Mouse (Mus musculus) neural tube, embryonic 14.5 days (tissue): ENCODE measurements at regions not wholly inside any gene's neighbourhood (a gene's known extent, or its start where the extent isn't known, plus 50 kb on each side); places are given as distances from the start of the nearest gene placed in this dataset.

Experiments used
- ATAC-seq: fragments of 200-750 bp; cut with Nextera tagmentation; 2 replicates; pipeline ENCODE4 v1.8.0; 2017; ENCODE audit warnings: low read depth, mild to moderate bottlenecking, moderate TSS enrichment, moderate library complexity
- H3K27ac ChIP-seq: fragments of 300-500 bp; sonication (generic); 2 replicates; pipeline ENCODE4 v1.5.1; 2014; ENCODE audit warnings: low read depth, mild to moderate bottlenecking, control low read depth, low read length, moderate library complexity, mixed read lengths
- H3K27me3 ChIP-seq: fragments of 300-500 bp; sonication (generic); 2 replicates; pipeline ENCODE4 v1.6.1; 2014; ENCODE audit warnings: low read length; ENCODE audit not compliant: control insufficient read depth, insufficient read depth
- H3K36me3 ChIP-seq: fragments of 300-500 bp; sonication (generic); 2 replicates; pipeline ENCODE4 v1.6.1; 2014; ENCODE audit warnings: low read length, mixed read lengths; ENCODE audit not compliant: control insufficient read depth, insufficient read depth
- H3K4me1 ChIP-seq: fragments of 300-500 bp; sonication (generic); 2 replicates; pipeline ENCODE4 v1.6.1; 2014; ENCODE audit warnings: low read length; ENCODE audit not compliant: control insufficient read depth, insufficient read depth
- H3K4me2 ChIP-seq: fragments of 300-500 bp; sonication (generic); 2 replicates; pipeline ENCODE4 v1.6.1; 2014; ENCODE audit warnings: mild to moderate bottlenecking, low read depth, low read length, control low read depth
- H3K4me3 ChIP-seq: fragments of 300-500 bp; sonication (generic); 2 replicates; pipeline ENCODE4 v1.5.1; 2014; ENCODE audit warnings: low read depth, low read length, control low read depth, mixed read lengths
- H3K9ac ChIP-seq: fragments of 300-500 bp; sonication (generic); replicated peaks from 2 replicates; pipeline ENCODE4 v1.6.1; 2014; ENCODE audit warnings: low read depth, mild to moderate bottlenecking, control low read depth, low read length, mixed read lengths
- H3K9me3 ChIP-seq: fragments of 300-500 bp; sonication (generic); 2 replicates; pipeline ENCODE4 v1.6.1; 2016; ENCODE audit warnings: low read length; ENCODE audit not compliant: control insufficient read depth
- WGBS: fragments of 180-500 bp; shearing (Covaris S2); extraction: QIAGEN DNeasy Blood & Tissue Kit; methylation state at CpG from one replicate; pipeline ENCODE4 v1.1.7; 2014; 5-methylcytosine and 5-hydroxymethylcytosine counted together

DNA sequence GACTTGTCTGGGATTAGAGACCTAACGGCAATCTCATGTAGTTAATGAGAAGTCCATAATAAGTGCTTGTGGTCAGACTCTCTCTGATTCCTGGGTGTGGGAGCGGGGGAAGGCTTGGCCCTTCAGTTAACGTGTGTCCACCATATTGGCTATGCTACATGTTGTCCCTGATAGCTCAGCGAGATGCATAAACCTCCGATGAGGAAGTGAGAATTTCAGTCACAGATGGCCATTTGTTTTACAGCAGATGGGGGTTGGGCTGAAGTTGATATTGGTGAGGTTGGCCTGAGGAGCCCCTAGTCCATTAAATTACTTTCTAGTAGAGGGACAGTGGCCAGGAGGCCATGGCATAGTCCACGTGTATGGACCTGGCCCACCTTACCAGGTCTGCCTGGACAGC is 114.6 kb upstream of the Prok2 start:
- no peak overlapping the region for H3K4me2 ChIP-seq
- no peak for ATAC-seq
- H3K27me3 ChIP-seq: no peaks in the 10 kb centered on the region
- no peaks in the 10 kb centered on the region for H3K9me3 ChIP-seq
- H3K27ac ChIP-seq: no peak overlapping the region
- no peaks in the 10 kb centered on the region for H3K36me3 ChIP-seq
- H3K4me1 ChIP-seq: peaks cover 3% of the 10 kb centered on the region; the same call in 1 of the 2 replicates
- no peak overlapping the region for H3K9ac ChIP-seq
- no peak overlapping the region for H3K4me3 ChIP-seq
- WGBS: 87% methylated on average over 6 of the region's 6 CpGs

DNA sequence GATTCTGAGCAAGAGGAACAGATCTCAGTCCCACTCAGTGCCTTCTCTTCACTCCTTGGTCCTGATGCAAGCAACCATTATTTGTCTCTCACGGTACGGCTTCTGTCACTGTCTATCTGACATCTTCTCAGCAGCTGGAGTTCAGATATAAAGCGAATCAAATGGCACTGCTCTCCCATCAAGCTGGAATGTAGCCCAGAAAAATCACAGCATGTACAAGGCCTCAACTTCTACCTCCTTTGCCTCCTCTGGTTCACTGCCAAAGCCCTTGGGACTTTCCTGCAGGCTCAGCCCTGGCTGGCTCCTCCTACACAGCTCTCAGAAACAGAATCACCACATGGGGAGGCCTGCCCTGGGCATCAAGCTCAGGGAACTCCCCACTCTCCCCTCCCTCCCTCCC is 107.1 kb upstream of the Prok2 start:
- Histone ChIP-seq H3K4me2 (no peak overlapping the region), H3K36me3 (no peaks in the 10 kb centered on the region), H3K9ac (no peak overlapping the region), H3K4me3 (no peak overlapping the region), H3K27me3 (no peaks in the 10 kb centered on the region), H3K4me1 (no peaks in the 10 kb centered on the region), H3K9me3 (no peaks in the 10 kb centered on the region), H3K27ac (no peak overlapping the region)
- ATAC-seq: peak; percentile 87
- 32% methylated on average over 3 of the region's 3 CpGs for WGBS

DNA sequence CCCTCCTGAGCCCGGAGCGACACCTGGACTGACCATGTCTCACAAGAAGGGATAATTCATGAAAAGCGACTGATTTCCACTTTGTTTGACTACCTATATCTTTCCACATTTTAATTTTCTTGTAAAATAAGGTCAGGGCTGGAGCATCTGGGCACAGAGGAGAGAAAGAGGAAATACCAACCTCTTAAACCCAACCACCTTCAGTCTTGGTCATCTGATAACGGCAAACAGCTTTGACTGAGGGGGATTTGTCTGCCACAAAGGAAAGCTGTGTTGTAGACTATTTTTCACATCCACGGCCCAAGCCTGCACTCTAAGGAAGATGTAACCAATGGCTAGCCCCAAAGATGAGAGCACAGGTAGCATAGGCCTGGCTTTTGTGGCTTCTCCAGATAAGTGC is 101.4 kb upstream of the Prok2 start:
- H3K36me3 ChIP-seq: no peaks in the 10 kb centered on the region
- WGBS: 95% methylated on average over 5 of the region's 5 CpGs
- no peak for ATAC-seq

DNA sequence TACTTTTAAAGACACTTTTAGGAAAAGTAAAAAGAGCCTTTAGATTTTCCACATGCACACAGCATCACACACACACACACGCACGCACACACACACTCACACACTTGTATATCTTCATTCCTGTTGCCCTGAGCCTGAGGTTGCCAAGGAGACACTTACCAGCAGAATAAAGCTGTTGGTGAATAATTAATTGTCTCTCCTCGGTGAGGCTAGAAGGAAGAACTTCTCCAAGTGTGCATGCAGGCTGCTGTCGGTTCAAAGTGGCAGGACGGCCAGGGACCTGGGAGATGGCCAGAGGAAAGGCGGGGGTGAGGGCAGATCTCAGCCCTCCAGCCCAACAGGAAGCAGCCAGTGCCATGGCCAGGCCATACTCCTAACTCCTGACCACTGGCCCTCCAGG is 98.6 kb upstream of the Prok2 start:
- H3K27ac ChIP-seq: no peak overlapping the region
- H3K9ac ChIP-seq: no peak overlapping the region
- peaks cover 7% of the 10 kb centered on the region; the same call in 1 of the 2 replicates for H3K4me1 ChIP-seq
- no peak overlapping the region for H3K4me3 ChIP-seq
- no peaks in the 10 kb centered on the region for H3K36me3 ChIP-seq
- no peaks in the 10 kb centered on the region for H3K27me3 ChIP-seq
- ATAC-seq: peak; percentile 69; the same call in 1 of the 2 replicates
- H3K4me2 ChIP-seq: no peak overlapping the region
- no peaks in the 10 kb centered on the region for H3K9me3 ChIP-seq
- WGBS: 28% methylated on average over 6 of the region's 6 CpGs

More for the DNA sequence above, 101.4 kb upstream of the Prok2 start:
- H3K27ac ChIP-seq: no peak overlapping the region
- H3K4me3 ChIP-seq: no peak overlapping the region
- H3K4me2 ChIP-seq: no peak overlapping the region
- no peaks in the 10 kb centered on the region for H3K27me3 ChIP-seq
- H3K4me1 ChIP-seq: peaks cover 7% of the 10 kb centered on the region; the same call in 1 of the 2 replicates
- no peaks in the 10 kb centered on the region for H3K9me3 ChIP-seq
- no peak overlapping the region for H3K9ac ChIP-seq

DNA sequence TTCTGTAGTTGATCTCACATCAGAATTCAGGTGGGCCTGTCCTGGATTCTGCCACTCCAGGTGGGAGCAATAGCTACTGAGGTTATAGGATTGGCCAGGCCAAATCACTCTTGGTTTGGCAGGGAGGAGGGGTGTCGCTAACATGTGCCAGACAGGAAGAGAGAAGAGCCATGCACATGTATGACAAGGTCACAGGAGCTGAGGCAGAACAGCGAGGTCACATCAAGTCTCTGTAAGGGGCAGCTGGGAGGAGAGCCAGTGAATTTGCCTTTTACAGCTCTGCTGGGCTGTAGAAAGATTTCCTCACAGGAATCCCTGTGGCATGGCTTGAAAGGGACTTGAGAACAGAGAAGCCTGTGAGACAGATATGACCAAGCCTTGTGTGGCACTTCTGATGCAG is 96.3 kb upstream of the Prok2 start:
- 77% methylated on average over 2 of the region's 2 CpGs for WGBS

DNA sequence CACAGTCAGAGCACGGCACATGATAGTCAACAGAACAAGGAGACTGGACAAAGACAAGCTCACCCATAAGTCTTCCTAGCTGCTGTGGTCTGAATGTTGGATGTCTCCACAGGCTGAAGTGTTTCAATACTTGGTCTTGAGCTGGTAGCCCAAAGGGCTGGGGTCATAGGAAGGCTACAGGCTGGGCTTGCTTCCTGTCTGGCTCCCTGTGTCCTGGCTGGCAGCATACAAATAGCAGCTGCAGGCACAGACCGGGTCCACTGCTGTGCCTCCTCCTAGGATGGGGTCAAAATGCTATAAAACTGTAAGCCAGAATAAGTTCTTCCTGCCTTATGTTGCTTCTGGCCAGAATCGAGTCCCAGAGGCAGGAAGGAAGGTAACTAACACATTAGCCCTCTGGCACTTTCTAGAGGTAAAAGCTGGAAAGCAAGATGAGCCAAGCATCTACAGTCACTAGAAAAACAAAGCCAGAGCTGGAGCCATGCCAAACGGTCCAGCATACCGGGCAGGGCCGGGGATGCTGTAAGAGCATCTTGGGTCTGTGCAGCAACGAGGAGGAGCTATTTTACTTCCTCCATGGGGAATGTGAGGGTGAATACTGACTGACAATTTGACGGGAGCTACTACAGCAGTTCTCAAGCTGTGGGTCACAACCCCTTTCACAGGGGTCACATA is 93.2 kb upstream of the Prok2 start:
- ATAC-seq: no peak
- H3K4me2 ChIP-seq: no peak overlapping the region
- H3K27me3 ChIP-seq: no peaks in the 10 kb centered on the region
- no peaks in the 10 kb centered on the region for H3K36me3 ChIP-seq
- H3K9me3 ChIP-seq: no peaks in the 10 kb centered on the region
- no peaks in the 10 kb centered on the region for H3K4me1 ChIP-seq
- H3K9ac ChIP-seq: no peak overlapping the region
- 49% methylated on average over 8 of the region's 8 CpGs for WGBS
- no peak overlapping the region for H3K4me3 ChIP-seq
- no peak overlapping the region for H3K27ac ChIP-seq

More for the DNA sequence above, 96.3 kb upstream of the Prok2 start:
- no peak overlapping the region for H3K4me2 ChIP-seq
- no peak for ATAC-seq
- no peaks in the 10 kb centered on the region for H3K36me3 ChIP-seq
- peaks cover 7% of the 10 kb centered on the region; the same call in 1 of the 2 replicates for H3K4me1 ChIP-seq
- H3K4me3 ChIP-seq: no peak overlapping the region
- H3K9ac ChIP-seq: no peak overlapping the region
- no peak overlapping the region for H3K27ac ChIP-seq
- no peaks in the 10 kb centered on the region for H3K27me3 ChIP-seq
- no peaks in the 10 kb centered on the region for H3K9me3 ChIP-seq

DNA sequence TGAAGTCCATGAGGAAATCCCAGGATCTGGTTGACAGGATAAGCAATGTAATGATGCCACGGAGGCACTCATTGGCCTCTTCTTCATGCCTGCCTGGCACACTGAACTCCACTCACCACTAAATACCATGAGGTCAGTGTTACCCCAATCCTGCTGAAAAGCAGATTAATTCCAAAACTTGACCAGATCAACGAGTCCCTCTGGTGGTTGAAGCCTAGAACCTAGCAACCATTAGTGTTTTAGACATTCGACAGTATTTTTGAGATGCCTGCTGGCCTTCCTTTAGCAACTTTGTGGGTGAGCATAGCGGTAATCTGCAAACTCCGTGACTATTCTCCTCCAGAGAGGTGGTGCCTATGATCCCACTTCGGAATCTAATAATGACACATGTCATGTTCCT is 92.3 kb upstream of the Prok2 start:
- no peak for ATAC-seq
- H3K4me3 ChIP-seq: no peak overlapping the region
- 90% methylated on average over 6 of the region's 6 CpGs for WGBS

DNA sequence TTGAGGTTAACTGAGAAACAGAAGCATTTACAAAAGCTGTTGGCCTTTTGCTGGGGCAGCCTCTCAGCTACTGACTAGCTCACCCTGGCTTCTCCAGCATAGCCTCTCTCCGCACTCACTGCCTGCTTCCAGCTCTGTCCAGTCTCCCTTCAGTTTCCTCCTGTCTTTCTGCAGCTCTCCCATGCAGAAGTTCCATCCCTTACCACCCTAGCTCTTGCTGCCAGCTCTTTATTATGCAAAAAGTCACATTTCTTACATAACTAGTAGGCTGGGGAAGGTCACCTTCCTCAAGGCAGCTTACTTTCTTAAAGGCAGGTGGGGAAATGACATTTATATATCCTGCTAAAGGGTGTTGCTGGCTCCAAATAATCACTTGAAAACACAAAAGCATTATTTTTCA is 91.1 kb upstream of the Prok2 start:
- H3K27ac ChIP-seq: no peak overlapping the region
- no peaks in the 10 kb centered on the region for H3K27me3 ChIP-seq
- H3K4me1 ChIP-seq: no peaks in the 10 kb centered on the region
- no peak overlapping the region for H3K4me2 ChIP-seq
- H3K9ac ChIP-seq: no peak overlapping the region
- H3K36me3 ChIP-seq: no peaks in the 10 kb centered on the region
- H3K9me3 ChIP-seq: no peaks in the 10 kb centered on the region
- no peak for ATAC-seq
- 95% methylated on average over 1 of the region's 1 CpGs for WGBS
- H3K4me3 ChIP-seq: no peak overlapping the region

More for the DNA sequence above, 92.3 kb upstream of the Prok2 start:
- H3K27ac ChIP-seq: no peak overlapping the region
- H3K9ac ChIP-seq: no peak overlapping the region
- no peaks in the 10 kb centered on the region for H3K36me3 ChIP-seq
- H3K4me2 ChIP-seq: no peak overlapping the region
- no peaks in the 10 kb centered on the region for H3K9me3 ChIP-seq
- H3K4me1 ChIP-seq: no peaks in the 10 kb centered on the region
- H3K27me3 ChIP-seq: no peaks in the 10 kb centered on the region

DNA sequence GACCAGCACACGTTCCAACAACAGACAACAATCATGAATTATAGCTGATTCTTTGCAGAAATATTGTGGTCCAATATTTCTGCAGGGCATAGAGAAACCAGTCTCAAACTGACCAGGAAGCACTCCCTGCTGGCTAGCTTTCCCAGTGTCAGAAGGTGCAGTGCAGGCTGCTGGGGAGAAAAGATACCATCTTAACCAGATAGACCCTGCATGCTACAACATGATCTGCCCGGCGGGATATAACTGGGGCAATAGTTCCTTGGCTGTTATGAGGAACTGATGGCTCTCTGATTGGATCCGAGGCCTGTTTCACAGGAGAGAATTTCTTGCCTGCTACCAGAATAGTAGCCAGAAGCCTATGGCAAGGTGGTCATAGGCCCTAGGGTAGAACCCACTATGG is 86.9 kb upstream of the Prok2 start:
- no peak overlapping the region for H3K4me2 ChIP-seq
- no peaks in the 10 kb centered on the region for H3K4me1 ChIP-seq
- WGBS: 90% methylated on average over 4 of the region's 4 CpGs
- H3K36me3 ChIP-seq: no peaks in the 10 kb centered on the region
- no peak overlapping the region for H3K9ac ChIP-seq
- H3K9me3 ChIP-seq: no peaks in the 10 kb centered on the region
- no peaks in the 10 kb centered on the region for H3K27me3 ChIP-seq
- ATAC-seq: no peak
- no peak overlapping the region for H3K4me3 ChIP-seq
- H3K27ac ChIP-seq: no peak overlapping the region
